Mouse (Mus musculus): ENCODE measurements at regions not wholly inside any gene's neighbourhood (a gene's known extent, or its start where the extent isn't known, plus 50 kb on each side); places are given as distances from the start of the nearest gene placed in this dataset.

DNA sequence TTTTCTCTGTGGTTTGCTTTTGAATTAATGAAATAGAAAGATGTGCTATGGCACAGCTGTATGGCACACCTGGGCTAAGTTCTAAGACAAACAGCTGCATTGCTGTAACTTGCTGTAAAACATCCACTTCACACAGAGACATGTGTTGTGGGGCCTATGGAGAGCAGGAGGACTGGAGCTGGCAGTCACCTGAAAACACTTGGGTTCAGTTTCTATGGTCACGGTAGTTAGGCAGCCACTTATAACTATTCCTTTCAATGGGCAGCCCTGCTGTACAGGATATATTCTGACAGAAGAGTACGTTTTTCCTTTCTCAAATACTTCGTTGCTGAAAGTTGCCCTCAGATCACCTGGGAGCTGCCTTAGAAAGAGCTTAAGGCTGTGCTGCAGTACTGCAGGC is 149.6 kb upstream of the Hey2 start:
- no peak for TF ChIP-seq CTCF (conservative IDR thresholded peaks at IDR 0.05 in 1 of 2, IDR thresholded peaks at IDR 0.05 in 1 of 2; ENCODE audit: low read depth in 2 of 2, low read length in 2 of 2)
- TF ChIP-seq MAX (IDR thresholded peaks at IDR 0.05; ENCODE audit: low read length) = no peak
- no peak for TF ChIP-seq GABPA (IDR thresholded peaks at IDR 0.05; ENCODE audit: insufficient replicate concordance, low read depth, low read length)
- no peak for TF ChIP-seq EP300 (IDR thresholded peaks at IDR 0.05; ENCODE audit: low read length)
- no peak for TF ChIP-seq NELFE (IDR thresholded peaks at IDR 0.05; ENCODE audit: low read depth, low read length)
- TF ChIP-seq POLR2A (IDR thresholded peaks at IDR 0.05; ENCODE audit: low read depth, low read length) = no peak
- no peak for TF ChIP-seq JUND (conservative IDR thresholded peaks at IDR 0.05; ENCODE audit: low read depth, low read length)
- TF ChIP-seq ETS1 (conservative IDR thresholded peaks at IDR 0.05; ENCODE audit: low read depth, low read length) = no peak
- TF ChIP-seq MYC (IDR thresholded peaks at IDR 0.05; ENCODE audit: low read depth, low read length) = no peak
- no peak for TF ChIP-seq BHLHE40 (IDR thresholded peaks at IDR 0.05; ENCODE audit: low read depth, low read length)
- TF ChIP-seq NRF1 (IDR thresholded peaks at IDR 0.05; ENCODE audit: low read depth, low read length) = no peak
- no peak for TF ChIP-seq E2F4 (IDR thresholded peaks at IDR 0.05; ENCODE audit: insufficient replicate concordance, low read depth, low read length)
- no peak for TF ChIP-seq POLR2AphosphoS2 (IDR thresholded peaks at IDR 0.05; ENCODE audit: low read depth, low read length)
